Mouse (Mus musculus): ENCODE measurements around the gene Fam210b.

DNA sequence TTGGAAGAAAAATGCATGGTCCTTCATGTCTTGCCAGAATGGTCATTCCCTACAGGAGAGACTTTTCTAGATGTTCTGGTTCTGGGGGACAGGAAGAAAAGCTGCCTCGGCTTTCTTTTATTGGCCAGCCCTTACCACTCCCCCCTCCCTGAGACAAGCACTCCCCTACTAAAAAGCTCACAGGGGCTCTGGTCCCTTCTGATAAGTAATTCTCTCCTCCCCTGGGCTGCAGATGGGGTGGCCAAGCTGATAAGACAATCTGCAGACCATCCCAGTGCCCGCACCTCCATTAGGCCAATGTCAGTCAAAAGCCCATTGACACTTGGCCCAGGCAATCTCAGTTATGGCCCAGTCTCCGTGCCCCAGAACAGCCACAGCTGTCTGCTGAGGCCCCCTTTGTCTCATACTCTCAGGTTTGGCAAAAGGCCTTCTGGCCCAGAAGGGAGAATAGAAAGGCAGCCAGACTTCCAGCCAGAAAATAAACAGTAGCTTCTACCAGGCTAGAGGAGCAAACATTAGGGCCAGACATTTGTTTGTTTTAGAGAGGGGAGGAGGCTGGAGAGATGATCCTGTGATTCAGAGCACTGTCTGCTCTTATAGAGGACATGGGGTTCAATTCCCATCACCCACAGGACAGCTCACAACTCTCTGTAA, 3.1 kb downstream of the Fam210b start:
- TF ChIP-seq CHD2 (IDR thresholded peaks at IDR 0.05; ENCODE audit: low read depth, low read length) (no peak), MAFK (IDR thresholded peaks at IDR 0.05; ENCODE audit: insufficient read depth, low read depth, low read length) (no peak), ZC3H11A (IDR thresholded peaks at IDR 0.05; ENCODE audit: borderline replicate concordance, low read depth, low read length) (no peak)

Data from ES-E14 (cell line).